Mouse (Mus musculus) myocyte (in vitro differentiated cells): ENCODE measurements around the gene Coch. TPM values are rescaled to one million over a fixed set of nuclear protein-coding genes. Genes with fewer than 3 reads are reported as not detected.

Experiments
- H3K27me3 ChIP-seq: one replicate; pipeline ENCODE4 v1.6.1; 2011; ENCODE audit not compliant: control insufficient read depth, insufficient read depth, insufficient read length
- H3K36me3 ChIP-seq: one replicate; pipeline ENCODE4 v1.6.1; 2011; ENCODE audit not compliant: control insufficient read depth, insufficient read depth
- H3K4me2 ChIP-seq: one replicate; pipeline ENCODE4 v1.6.1; 2011; ENCODE audit warnings: low read depth, control low read depth
- H3K4me3 ChIP-seq: one replicate; pipeline ENCODE4 v1.5.1; 2011; ENCODE audit warnings: mild to moderate bottlenecking, control low read depth, moderate library complexity
- H3K79me2 ChIP-seq: one replicate; pipeline ENCODE4 v1.6.1; 2011; ENCODE audit not compliant: control insufficient read depth, insufficient read depth
- H3ac ChIP-seq: one replicate; pipeline ENCODE4 v1.6.1; 2011; ENCODE audit not compliant: control insufficient read depth, insufficient read length
- CEBPB ChIP-seq: IDR thresholded peaks from 2 replicates; pipeline ENCODE4 v1.6.1; 2011; ENCODE audit warnings: mild to moderate bottlenecking, moderate library complexity; ENCODE audit not compliant: poor library complexity, insufficient read depth, severe bottlenecking
- E2F4 ChIP-seq: IDR thresholded peaks from one replicate; pipeline ENCODE4 v1.6.1; 2011; ENCODE audit warnings: mild to moderate bottlenecking, control low read depth, moderate library complexity; ENCODE audit not compliant: insufficient read depth
- MAX ChIP-seq: IDR thresholded peaks from one replicate; pipeline ENCODE4 v1.6.1; 2011; ENCODE audit warnings: low read depth, mild to moderate bottlenecking, control low read depth
- MYOD1 ChIP-seq, 3 experiments: IDR thresholded peaks; one replicate each; pipeline ENCODE4 v1.6.1; 2011; ENCODE audit warnings: control low read depth in 2 of 3, low read depth in 2 of 3, mild to moderate bottlenecking in 2 of 3, moderate library complexity in 1 of 3; ENCODE audit not compliant: insufficient read length in 2 of 3, control insufficient read depth in 1 of 3
- MYOG ChIP-seq, 3 experiments: IDR thresholded peaks; one replicate each; pipeline ENCODE4 v1.6.1; 2011; ENCODE audit warnings: control low read depth in 2 of 3, low read depth in 2 of 3, mild to moderate bottlenecking in 2 of 3; ENCODE audit not compliant: insufficient read length in 2 of 3, control insufficient read depth in 1 of 3, insufficient read depth in 1 of 3
- POLR2A ChIP-seq: IDR thresholded peaks from one replicate; pipeline ENCODE4 v1.6.1; 2011; ENCODE audit warnings: low read depth, mild to moderate bottlenecking, control low read depth, moderate library complexity; ENCODE audit not compliant: insufficient read length
- POLR2AphosphoS2 ChIP-seq: IDR thresholded peaks from one replicate; pipeline ENCODE4 v1.6.1; 2011; ENCODE audit warnings: low read depth, control low read depth; ENCODE audit not compliant: insufficient read length
- REST ChIP-seq: IDR thresholded peaks from one replicate; pipeline ENCODE4 v1.6.1; 2011; ENCODE audit warnings: mild to moderate bottlenecking, control low read depth, moderate library complexity; ENCODE audit not compliant: insufficient read depth, insufficient read length
- SRF ChIP-seq: IDR thresholded peaks from one replicate; pipeline ENCODE4 v1.6.1; 2011; ENCODE audit warnings: low read depth; ENCODE audit not compliant: control insufficient read depth, insufficient read length
- TCF12 ChIP-seq: IDR thresholded peaks from one replicate; pipeline ENCODE4 v1.6.1; 2011; ENCODE audit warnings: mild to moderate bottlenecking, control low read depth; ENCODE audit not compliant: poor library complexity, insufficient read depth, severe bottlenecking
- TCF3 ChIP-seq: IDR thresholded peaks from one replicate; pipeline ENCODE4 v1.6.1; 2011; ENCODE audit warnings: low read depth, control low read depth; ENCODE audit not compliant: insufficient read length
- USF1 ChIP-seq: IDR thresholded peaks from one replicate; pipeline ENCODE4 v1.6.1; 2011; ENCODE audit warnings: low read depth, mild to moderate bottlenecking, control low read depth, moderate library complexity
- polyA plus RNA-seq: library from polyadenylated mRNA; unstranded; fragments of >200 nt; fragmentation: generic; extraction: Trizol; gene quantifications from one replicate; pipeline ENCODE4 v1.2.1, GENCODE M21; 2012; ENCODE audit warnings: missing spikeins

Coch gene
- polyA plus RNA-seq, 1 experiment = 0.01 TPM

DNA sequence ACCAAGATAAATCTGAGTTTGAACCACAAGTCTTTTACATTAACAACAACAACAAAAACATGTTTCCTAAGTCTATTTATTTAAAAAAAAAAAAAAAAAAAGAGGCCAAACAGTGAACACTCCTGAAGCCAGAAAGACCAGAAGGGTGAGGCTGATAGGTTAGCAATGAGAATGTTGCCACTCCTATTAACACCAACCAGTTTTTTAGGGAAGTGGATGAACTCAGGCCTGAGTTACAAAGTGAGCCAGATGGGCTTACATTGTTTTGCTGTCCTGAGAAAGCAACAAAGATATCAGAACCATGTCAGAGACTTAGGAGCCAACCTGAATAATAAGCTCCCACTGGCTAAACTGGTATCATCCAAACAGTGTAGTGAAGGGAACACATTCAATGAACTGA lies 27.4 kb downstream of the Coch start:
- Histone ChIP-seq H3K27me3 (no peaks in the 10 kb centered on the region), H3ac (no peak overlapping the region), H3K4me2 (no peak overlapping the region), H3K4me3 (no peak overlapping the region), H3K36me3 (peaks cover 64% of the 10 kb centered on the region), H3K79me2 (peaks cover 8% of the 10 kb centered on the region)
- TF ChIP-seq REST (no peak), MYOG (IDR thresholded peaks at IDR 0.05; ENCODE audit: control insufficient read depth in 1 of 3, insufficient read depth in 1 of 3, insufficient read length in 2 of 3, low read depth in 2 of 3) (no peak), CEBPB (no peak), SRF (no peak), TCF3 (no peak)

DNA sequence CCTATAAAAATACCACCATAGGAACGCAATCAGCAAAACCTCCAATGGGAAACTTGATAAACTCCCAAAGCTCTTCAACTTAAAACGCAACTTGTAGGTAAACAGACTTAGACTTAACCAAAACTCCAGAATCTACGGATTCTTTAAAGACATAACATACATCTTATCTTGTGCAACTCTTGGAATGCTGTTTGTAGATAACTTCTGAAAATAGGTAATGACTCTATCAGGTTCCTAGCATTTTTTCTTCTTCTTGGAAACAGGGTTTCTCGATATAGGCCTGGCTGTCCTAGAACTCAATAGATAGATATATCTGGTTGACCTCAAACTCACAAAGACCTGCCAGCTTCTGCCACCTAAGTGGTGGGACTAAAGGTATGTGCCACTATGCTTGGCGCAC lies 28.0 kb downstream of the Coch start:
- TF ChIP-seq REST (no peak), MYOD1 (IDR thresholded peaks at IDR 0.05; ENCODE audit: control insufficient read depth in 1 of 3, insufficient read length in 2 of 3, low read depth in 2 of 3) (no peak), SRF (no peak), MYOG (IDR thresholded peaks at IDR 0.05; ENCODE audit: control insufficient read depth in 1 of 3, insufficient read depth in 1 of 3, insufficient read length in 2 of 3, low read depth in 2 of 3) (no peak), CEBPB (no peak), TCF12 (no peak)
- Histone ChIP-seq H3K79me2 (peaks cover 8% of the 10 kb centered on the region), H3K36me3 (peaks cover 66% of the 10 kb centered on the region)

DNA sequence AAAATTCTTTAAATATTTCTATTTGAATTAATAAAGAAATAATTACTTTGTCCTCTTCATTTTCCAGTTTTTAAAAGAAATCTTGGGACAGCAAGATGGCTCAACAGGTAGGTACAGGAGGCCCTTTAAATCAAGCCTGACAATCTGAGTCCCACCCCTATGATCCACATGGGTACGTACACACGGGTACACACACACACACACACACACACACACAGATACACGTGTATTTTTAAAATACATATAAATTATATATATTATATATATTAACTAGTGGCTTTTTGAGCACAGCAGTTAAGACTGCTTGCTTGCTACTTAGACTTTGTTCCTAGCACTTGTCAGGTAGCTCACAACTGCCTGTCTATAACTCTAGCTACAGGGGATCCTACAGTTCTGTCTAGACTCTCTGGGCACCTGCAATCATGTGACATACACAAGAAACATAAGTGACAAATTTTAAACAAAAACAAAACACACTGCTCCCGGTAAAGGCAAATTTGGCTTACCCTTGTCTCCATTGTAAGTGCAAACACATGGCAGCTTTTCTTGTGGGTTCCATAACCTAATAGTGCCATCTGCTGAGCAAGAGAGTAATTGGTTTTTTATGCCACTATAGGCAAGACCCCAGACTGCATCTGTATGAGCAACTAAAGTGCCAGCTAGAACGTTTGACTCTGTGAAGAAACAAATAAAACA lies 29.7 kb downstream of the Coch start:
- H3K4me2 ChIP-seq = no peak overlapping the region
- TF ChIP-seq REST (no peak), MAX (no peak), E2F4 (no peak), SRF (no peak), TCF12 (no peak), MYOD1 (IDR thresholded peaks at IDR 0.05; ENCODE audit: control insufficient read depth in 1 of 3, insufficient read length in 2 of 3, low read depth in 2 of 3) (no peak), POLR2AphosphoS2 (no peak), POLR2A (no peak), CEBPB (no peak), MYOG (IDR thresholded peaks at IDR 0.05; ENCODE audit: control insufficient read depth in 1 of 3, insufficient read depth in 1 of 3, insufficient read length in 2 of 3, low read depth in 2 of 3) (no peak), USF1 (no peak), TCF3 (no peak)
- H3ac ChIP-seq = no peak overlapping the region
- H3K4me3 ChIP-seq = no peak overlapping the region
- H3K36me3 ChIP-seq = peaks cover 70% of the 10 kb centered on the region
- no peaks in the 10 kb centered on the region for H3K27me3 ChIP-seq
- peaks cover 16% of the 10 kb centered on the region for H3K79me2 ChIP-seq

More for the DNA sequence above, 28.0 kb downstream of the Coch start:
- H3K27me3 ChIP-seq = no peaks in the 10 kb centered on the region
- no peak overlapping the region for H3ac ChIP-seq
- H3K4me3 ChIP-seq = no peak overlapping the region
- H3K4me2 ChIP-seq = no peak overlapping the region

DNA sequence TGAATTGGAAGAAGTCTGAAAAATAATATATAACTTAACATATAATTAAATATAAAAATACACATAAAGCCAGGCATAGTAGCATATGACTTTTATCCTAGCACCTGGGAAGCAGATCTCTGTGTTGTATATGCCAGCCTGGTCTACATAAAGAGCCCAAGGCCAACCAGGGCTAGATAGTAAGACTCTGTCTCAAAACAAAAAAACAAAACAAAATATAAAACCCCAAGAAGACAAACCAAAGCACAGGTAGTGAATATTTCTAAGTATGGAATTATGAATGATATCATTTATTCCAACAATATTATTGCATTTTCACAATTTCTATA lies 30.2 kb downstream of the Coch start:
- H3K4me2 ChIP-seq = no peak overlapping the region
- no peak overlapping the region for H3ac ChIP-seq
- peaks cover 69% of the 10 kb centered on the region for H3K36me3 ChIP-seq
- H3K79me2 ChIP-seq = peaks cover 16% of the 10 kb centered on the region
- TF ChIP-seq MYOD1 (IDR thresholded peaks at IDR 0.05; ENCODE audit: control insufficient read depth in 1 of 3, insufficient read length in 2 of 3, low read depth in 2 of 3) = no peak
- TF ChIP-seq MAX = no peak
- no peak for TF ChIP-seq TCF3
- TF ChIP-seq USF1 = no peak
- no peak for TF ChIP-seq POLR2AphosphoS2
- TF ChIP-seq CEBPB = no peak
- no peak for TF ChIP-seq REST
- no peak for TF ChIP-seq MYOG (IDR thresholded peaks at IDR 0.05; ENCODE audit: control insufficient read depth in 1 of 3, insufficient read depth in 1 of 3, insufficient read length in 2 of 3, low read depth in 2 of 3)
- TF ChIP-seq SRF = no peak
- no peaks in the 10 kb centered on the region for H3K27me3 ChIP-seq
- no peak overlapping the region for H3K4me3 ChIP-seq

DNA sequence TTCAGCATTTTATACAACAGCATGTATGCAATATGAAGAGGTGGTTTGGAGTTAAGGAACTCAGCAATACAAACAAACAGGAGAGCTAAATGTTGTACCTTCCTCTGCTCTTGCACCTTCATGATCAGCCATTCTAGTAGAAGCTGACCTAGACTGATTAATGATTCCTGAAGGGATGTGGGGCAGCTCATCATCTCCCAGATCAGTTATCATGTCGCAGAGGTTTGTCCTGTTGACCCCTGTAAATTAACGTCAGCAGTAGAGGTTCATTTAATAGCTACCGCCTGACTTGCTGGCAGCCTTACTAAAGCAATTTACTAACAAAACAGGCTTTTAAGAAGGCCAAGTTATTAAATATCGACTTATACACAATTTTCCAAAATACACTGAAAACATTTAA lies 40.3 kb downstream of the Coch start:
- Histone ChIP-seq H3K4me2 (no peak overlapping the region), H3K36me3 (peaks cover 18% of the 10 kb centered on the region), H3K4me3 (no peak overlapping the region), H3ac (no peak overlapping the region), H3K27me3 (no peaks in the 10 kb centered on the region), H3K79me2 (peaks cover 36% of the 10 kb centered on the region)
- TF ChIP-seq MYOG (IDR thresholded peaks at IDR 0.05; ENCODE audit: control insufficient read depth in 1 of 3, insufficient read depth in 1 of 3, insufficient read length in 2 of 3, low read depth in 2 of 3) (no peak), REST (no peak), CEBPB (no peak), E2F4 (no peak), USF1 (no peak), POLR2A (no peak), SRF (no peak), TCF3 (no peak), POLR2AphosphoS2 (no peak), MYOD1 (IDR thresholded peaks at IDR 0.05; ENCODE audit: control insufficient read depth in 1 of 3, insufficient read length in 2 of 3, low read depth in 2 of 3) (no peak), MAX (no peak), TCF12 (no peak)
